Mouse (Mus musculus) mouse trophoblast stem cell (cell line): ENCODE results near the gene Rnf126.

Source experiments
- in situ Hi-C, 2 experiments: fragments of 300-500 bp; cut with MseI, MboI; formaldehyde crosslinking; loops; 2 replicates in 1 of 2; 3 replicates in 1 of 2; pipeline ENCODE4 v1.15.1; 2025

The Rnf126 gene

DNA sequence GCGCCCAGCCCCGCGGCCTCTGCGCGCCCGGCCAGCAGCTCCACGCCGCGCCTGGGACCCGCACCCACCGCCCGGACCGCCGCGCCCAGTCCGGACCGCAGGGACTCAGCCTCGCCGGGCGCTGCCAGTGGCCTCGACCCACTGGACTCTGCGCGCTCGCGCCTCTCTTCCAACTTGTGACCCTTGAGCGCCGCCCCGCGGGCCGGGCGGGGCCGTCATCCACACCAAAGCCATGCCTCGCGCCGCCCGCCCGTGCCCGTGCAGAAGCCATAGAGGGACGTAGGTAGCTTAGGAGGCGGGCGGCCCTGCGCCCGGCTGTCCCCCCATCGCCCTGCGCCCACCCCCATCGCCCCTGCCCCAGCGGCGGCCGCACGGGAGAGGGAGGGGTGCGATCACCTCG, 31.4 kb downstream of the Rnf126 start:
- in situ Hi-C loops, result no loop called here

DNA sequence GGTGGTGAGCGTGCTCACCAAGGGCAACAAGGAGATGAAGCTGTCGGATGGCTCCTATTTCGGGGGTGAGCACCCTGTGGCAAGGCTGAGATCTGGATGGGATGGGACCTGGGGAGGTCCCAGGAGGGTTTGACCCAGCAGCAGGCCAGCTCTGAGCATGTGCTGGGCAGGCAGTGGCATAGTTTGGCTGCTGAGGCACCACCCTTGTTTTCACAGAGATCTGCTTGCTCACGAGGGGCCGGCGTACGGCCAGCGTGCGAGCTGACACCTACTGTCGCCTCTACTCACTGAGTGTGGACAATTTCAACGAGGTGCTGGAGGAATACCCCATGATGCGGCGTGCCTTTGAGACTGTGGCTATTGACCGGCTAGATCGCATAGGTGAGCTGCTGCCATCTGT, 32.9 kb downstream of the Rnf126 start:
- in situ Hi-C loops, result no loop called here

DNA sequence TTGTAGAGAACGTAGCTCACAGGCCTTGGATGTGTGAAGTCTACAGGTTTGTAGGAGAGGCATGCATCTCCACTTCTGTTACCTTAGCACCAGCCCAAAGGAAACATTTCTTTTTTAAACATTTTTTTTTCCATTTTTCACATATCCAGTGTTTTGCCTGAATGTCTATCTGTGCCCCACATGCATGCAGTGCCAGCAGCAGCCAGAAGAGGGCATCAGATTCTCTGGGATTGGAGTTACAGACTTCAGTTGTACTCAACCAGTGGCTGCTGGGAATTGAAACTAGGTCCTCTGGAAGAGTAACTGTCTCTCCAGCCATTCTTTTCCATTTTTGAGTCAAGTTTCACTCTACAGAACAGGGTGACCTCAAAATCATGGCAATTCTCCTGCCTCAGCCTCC, 34.3 kb downstream of the Rnf126 start:
- in situ Hi-C loops, result no loop called here

DNA sequence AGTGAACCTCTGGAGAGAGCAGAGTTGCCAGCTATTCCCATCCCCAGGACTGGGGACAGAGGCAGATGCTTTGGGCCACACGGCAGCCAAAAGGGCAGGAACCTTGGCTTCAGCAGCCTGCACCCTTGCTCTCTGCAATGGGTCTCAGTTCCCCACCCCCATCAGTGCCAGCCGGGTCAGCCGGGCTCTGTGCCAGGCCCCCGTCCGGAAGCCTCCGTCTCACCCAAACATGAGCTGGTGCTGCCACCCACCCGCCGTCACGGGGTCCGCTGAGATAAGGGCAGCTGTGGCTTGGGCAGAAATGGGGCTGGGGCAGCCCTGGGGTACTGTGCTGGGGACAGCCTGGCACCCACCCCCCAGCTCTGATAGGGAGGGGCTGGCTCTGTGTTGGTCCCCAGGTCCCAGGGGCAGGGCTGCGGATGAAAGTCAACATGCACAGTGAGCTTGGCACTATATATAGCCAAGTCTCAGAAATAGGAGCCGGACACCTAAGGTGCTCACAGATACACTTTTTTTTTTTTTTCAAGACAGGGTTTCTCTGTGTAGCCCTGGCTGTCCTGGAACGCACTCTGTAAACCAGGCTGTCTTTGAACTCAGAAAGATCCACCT, 37.3 kb downstream of the Rnf126 start:
- in situ Hi-C loops, result no loop called here

DNA sequence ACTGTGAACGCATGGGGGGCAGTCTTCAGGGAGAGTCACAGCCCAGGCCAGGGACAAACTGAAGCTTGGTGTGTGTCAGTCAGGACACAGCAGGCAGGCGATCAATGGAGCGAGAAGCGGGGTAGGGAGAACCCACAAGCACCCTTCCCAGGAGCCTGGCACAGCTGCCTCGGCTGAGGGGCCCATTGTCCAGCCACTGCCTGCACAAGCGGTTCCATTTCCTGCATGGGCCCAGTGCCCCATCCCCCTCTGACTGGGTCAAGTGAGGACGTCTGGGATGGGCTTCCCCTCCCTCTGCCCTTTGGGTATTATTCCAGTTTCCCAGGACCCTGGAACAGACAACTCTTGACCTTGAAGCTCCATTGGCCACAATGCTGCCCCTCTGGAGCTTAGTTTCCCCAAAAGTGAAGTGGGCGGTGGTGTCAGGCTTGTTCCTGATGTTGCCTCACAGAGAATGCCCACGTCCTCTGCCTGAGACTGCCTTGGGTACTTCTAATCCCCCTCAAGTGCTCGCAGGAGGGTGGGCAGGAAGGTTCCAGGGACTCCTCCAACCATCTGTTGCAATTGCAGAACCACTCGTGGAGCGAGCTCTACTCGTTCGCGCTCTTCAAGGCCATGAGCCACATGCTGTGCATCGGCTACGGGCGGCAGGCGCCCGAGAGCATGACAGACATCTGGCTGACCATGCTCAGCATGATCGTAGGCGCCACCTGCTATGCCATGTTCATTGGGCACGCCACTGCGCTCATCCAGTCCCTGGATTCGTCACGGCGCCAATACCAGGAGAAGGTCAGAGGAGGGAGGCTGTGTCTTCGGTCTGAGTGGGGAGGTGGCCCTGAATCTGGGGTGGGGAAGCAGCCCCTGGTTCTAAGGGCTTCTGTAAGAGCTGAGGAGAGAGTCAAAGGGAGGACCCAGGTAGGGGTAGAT, 38.2 kb downstream of the Rnf126 start:
- in situ Hi-C loops, result no loop called here

DNA sequence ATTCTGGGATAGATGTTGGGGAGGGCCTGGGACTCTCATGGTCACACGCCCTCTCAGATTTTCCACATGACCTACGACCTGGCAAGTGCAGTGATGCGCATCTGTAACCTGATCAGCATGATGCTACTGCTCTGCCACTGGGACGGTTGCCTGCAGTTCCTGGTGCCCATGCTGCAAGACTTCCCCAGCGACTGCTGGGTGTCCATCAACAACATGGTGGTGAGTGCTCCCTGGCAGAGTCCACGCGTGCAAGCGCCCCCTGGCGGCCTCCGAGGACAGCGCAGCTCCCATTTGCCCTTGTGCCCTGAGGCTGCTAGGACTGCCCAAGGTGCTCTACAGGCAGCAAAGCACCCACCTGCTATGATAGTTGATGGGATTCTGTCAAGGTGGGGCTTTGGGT, 40.7 kb downstream of the Rnf126 start:
- in situ Hi-C loops, result no loop called here

DNA sequence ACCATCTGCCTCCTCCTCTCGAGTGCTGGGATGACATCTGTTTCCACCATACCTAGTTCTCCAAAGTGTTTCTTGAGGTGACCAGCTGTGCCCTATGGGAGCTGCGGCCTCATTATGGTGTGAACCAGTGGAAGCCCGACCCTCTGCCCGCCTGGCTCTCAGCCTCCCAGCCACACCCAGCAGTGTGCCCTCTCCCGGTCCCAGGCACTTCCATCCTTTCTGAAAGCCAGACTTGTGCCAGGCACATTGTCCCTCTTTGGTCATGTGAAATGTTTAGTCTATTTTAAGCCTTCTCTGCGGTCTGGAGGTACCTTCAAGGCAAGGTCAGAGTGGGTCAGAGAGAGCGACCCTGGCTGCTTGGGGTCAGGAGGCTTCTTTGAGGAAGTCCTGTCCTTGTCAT, 43.1 kb downstream of the Rnf126 start:
- in situ Hi-C loops, result no loop called here

DNA sequence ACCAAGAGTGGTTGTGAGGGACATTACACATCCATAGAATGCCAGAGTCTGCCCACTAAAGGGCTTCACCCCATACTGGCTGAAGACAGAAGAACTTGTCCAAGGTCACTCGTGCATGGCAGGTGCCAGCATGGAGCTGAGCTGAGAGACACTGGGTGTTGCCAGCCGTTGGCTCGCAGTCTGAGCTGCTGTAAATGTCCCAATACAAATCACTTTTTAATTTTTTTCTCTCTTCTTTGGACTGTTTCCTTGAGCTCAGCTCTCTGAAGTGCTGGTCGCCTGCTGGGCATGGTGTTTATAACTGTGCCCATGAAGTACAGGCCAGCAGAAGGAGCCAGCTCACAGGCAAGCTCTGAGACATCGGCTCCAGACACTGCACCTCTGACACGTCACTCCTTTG, 43.7 kb downstream of the Rnf126 start:
- in situ Hi-C loops, result no loop called here

DNA sequence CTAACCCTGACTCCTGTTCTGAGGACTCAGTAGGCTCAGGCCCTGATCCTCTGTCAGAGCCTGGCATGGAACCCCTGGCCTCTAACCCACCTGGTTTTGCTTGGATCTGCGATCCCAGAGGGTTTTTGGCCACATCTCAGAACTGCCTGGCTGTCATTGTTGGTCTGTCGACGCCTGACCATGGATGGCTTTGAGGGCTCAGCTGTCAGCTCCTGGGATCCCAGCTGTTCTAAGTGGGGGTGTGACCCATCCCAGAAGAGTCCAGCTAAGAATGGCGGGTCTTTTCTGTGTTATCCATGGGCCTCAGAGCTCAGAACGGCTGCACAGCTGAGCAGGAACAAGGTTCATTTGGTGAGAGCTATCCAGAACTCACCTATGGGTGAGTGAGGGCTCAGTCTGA, 45.7 kb downstream of the Rnf126 start:
- in situ Hi-C loops, result no loop called here

DNA sequence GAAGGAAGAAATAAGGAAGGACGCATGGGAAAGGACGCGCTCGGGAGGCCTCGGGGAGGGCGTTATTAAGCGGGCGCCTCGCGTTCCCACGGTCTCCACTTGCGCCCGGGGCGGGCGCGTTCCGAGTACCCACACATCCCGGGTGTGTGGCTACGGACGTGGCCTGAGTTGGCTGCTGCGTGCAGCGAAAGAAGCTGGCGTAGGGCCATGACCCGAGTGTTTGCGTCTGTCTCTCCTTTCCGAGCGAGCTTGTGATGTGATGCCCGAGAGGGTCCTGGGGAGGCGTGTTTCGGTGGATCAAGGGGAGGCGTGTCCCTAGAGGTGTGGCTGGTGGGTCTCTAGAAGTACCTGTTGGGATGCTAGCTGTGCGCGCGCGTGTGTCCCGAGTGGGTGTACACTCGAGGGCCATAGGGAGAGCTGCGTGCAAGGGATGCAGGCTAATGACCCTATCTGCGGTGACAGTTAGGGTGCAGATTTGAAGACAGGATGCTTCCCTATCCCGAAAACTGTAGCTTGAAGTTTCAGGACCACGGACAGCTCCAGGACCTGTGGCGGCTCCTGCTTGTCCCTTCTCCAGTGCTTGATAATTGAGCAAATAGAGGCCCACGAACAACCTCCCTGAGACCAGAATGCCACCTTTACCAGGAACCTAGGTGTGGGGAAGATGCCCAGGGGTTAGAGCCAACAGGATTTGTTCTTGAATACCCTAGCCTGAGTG, 49.0 kb downstream of the Rnf126 start:
- in situ Hi-C loops, result no loop called here

DNA sequence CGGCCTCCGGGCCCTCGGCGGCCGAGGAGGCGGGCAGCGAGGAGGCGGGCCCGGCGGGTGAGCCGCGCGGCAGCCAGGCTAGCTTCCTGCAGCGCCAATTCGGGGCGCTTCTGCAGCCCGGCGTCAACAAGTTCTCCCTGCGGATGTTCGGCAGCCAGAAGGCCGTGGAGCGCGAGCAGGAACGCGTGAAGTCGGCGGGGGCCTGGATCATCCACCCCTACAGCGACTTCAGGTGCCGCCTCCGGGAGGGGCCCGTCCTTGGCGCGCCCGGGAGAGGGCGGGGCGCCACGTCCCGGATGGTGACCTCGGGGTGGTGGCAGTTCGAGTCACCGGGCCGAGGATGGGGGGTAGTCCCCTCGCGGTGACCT, 49.8 kb downstream of the Rnf126 start:
- in situ Hi-C loops, result no loop called here

DNA sequence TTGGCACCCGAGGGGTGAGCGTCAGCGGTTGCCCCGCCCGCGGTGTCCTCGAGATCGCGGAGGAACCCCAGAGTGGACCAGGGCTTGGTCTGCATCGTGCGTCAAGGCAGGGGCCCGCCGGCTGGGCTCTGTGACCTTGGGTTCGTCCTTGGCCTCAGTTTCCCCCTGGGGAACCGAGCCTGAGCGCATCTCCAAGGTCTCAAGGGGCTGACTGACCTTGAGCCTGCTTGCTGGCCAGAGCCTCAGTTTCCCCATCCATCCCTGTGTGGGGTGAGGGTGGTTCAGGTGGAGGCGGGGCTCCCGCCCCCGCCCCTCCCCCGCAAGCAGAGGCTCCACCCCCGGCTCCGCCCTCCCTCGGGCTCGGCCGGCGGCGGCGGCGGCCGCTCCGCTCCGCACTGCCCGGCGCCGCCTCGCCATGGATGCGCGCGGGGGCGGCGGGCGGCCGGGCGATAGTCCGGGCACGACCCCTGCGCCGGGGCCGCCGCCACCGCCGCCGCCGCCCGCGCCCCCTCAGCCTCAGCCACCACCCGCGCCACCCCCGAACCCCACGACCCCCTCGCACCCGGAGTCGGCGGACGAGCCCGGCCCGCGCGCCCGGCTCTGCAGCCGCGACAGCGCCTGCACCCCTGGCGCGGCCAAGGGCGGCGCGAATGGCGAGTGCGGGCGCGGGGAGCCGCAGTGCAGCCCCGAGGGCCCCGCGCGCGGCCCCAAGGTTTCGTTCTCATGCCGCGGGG, 50.3 kb downstream of the Rnf126 start, which contains the start of gene Hcn2:
TSS of gene Hcn2 (plus strand) at position 381 of the 734 bp plus-strand sequence.
- in situ Hi-C loops, result no loop called here

DNA sequence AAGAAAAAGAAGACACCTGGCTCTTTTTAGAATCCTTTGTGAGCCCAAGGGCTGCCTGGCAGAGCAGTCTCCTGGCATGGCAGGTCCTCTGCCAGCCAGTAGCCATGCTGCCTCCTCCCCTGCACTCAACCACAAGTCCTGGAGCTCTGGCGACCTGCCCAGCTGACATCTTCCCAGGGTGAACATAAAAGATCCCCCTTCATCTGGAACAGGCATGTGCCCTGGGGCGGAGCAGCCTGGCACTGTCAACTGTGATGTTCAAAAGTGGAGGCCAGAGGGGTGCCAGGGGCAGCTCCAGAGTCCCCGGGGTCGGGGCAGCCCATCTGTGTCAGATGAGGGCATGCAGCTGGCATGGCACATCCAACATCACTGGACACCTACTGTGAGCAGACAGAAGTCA, 51.8 kb downstream of the Rnf126 start:
- in situ Hi-C loops, result no loop called here

DNA sequence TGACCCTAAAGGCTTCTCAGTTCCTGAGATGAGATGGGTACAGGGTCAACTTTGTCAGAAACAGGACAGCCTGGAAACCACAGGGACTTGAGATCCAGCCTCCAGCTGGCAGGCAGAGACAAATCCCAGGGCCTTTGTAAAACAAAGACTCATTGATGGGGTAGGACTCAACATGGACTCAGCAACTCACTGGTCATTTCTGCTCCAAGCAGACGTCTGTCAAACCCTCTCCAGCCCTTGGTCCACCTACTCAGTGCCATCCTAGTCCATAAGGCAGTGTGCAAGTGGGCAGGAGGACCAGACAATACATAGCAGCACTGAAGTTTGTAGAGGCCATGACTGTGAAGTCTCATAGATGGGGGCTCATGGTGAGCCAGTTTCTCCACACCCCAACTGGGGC, 53.6 kb downstream of the Rnf126 start:
- in situ Hi-C loops, result no loop called here

DNA sequence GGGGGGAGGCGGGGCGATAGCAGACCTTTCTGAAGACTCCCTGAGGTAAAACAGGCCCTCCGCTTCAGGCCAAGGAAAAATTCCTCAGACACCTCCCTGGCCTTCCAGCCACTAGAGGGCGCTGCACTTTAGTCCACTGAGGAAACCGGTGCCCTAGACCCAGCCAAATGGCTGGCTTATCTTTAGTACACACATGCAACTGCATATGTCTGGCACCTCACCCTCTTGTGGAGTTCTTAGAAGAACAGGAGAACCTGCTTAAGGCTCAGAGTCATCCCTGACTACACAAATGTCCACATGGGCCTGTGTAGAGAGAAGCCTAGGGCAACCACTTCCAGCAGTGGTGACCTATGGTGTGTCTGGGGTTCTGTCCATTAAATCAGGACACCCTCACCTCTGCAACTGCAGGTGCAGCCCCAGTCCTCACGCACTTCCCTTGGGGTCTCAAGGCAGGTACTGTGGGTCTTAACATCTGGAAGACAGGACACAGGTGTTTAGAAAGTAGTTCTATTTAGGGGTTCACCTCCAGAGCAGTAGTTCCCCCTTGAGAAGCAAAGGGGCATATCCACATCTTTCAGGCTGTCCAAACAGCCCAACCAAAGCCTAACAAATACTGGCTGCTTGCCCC, 54.1 kb downstream of the Rnf126 start:
- in situ Hi-C loops, result no loop called here

DNA sequence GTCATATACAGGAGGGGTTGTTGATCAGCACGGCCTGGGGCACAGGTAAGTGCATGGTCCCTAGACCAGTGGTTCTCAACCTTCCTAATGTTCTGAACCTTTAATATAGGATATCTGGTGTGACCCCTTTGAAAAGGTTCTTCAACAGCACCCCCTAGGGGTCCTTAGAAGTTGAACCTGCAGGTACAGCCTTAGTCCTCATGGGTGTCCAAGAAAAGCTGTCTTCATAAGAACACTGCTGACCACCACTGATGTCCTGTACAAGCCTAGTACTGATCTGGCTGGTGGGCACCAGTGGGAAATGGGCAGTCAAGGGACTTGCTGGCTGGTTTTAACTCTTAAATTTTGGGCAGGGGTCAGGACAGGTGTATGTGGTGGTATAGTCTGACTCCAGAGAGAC, 54.7 kb downstream of the Rnf126 start:
- in situ Hi-C loops, result no loop called here

DNA sequence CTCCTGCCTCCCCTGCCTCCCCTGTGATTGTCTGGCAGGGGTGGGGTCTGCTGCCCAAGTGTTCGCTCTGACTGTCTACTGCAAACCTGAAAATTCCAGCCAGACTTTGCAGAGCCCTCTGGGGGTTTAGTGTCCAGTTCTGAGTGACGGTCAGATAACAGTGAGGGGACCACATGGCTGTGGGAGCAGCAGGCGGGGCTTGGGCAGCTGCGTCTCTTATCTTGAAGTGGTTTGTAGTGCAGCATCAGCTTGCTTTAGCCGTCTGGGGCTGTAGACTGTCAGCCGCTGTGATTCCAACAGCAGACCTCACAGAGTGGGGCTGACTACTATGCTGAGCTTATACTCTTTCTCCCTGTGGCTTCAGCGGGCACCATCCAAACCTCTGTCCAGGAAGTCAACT, 57.4 kb downstream of the Rnf126 start:
- in situ Hi-C loops, result no loop called here

DNA sequence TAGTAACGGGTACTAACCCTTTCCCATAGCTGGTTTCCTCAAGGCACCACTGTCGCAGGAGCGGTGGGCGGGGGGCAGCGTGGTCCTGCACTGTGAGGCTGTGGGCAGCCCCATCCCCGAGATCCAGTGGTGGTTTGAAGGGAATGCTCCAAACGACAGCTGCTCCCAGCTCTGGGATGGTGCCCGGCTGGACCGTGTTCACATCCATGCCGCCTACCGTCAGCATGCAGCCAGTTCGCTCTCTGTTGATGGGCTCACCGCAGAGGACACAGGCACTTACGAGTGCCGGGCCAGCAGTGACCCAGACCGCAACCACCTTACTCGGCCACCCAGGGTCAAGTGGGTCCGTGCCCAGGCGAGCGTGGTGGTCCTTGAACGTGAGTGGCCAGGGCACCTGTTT, 58.1 kb downstream of the Rnf126 start:
- in situ Hi-C loops, result no loop called here
